Mouse (Mus musculus) stomach, postnatal 0 days (tissue): Measurements from ENCODE around the gene Myo10.

ENCODE experiments used
- CTCF ChIP-seq: IDR thresholded peaks from 2 replicates; pipeline ENCODE4 v1.5.1; 2016; ENCODE audit warnings: antibody characterized with exemption, low read depth, mild to moderate bottlenecking, moderate library complexity
- EP300 ChIP-seq: optimal IDR thresholded peaks from 2 replicates; pipeline ENCODE3; 2016; ENCODE audit warnings: antibody characterized with exemption

- TF ChIP-seq CTCF (no peak), EP300 (no peak)
Observed at GRCm38 (mm10) chr15:25583361-25583760, 39.0 kb upstream of the Myo10 start.
